Mouse (Mus musculus) ZHBTc4 (cell line): ENCODE measurements around the gene Wrap73.

Source experiments
- DNase-seq: peaks from one replicate; pipeline ENCODE4 v3.0.0-alpha.2; 2011; ENCODE audit warnings: low read depth, low spot score

Wrap73 gene

DNA sequence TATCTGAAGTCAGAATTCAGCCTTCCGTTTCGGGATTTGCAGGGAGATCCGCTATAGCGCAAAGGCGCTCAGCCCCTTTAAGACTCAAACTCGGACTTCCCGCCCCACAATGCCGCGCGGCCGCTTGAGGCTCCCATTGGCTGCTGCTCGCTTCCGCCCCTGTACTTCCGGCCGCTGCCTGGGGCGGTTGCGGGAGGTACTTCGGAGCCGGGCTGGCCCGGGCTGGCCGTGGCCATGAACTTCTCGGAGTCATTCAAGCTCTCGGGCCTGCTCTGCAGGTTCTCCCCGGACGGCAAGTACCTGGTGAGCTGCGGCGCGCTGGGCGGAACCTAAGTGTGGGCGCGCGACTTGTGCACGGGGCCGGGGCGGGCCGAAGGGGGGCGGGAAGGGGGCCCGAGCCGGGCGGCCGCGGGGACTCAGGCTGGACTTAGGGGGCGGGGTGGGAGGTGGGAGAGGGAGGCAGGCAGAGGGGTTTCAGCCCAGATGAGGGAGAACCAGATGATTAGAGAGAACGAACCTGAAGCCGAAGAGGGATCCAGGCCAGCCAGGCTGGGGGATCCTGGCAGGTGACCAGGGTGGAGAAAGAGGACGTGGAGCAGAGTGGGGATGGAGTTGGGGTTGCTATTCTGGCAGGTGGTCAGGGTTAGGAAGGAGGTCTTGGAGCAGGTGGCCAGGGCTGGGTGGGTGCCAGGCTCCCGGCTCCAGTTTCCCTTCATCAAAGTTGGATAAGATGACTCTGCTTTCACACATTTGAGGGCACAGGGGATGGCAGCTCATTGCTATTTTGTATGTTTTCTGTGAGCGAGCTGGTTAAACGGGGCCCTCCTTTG is at the start of gene Wrap73:
TSS of gene Wrap73 (plus strand) at position 162 of the 830 bp plus-strand sequence.
- DNase-seq = peak; percentile 96

DNA sequence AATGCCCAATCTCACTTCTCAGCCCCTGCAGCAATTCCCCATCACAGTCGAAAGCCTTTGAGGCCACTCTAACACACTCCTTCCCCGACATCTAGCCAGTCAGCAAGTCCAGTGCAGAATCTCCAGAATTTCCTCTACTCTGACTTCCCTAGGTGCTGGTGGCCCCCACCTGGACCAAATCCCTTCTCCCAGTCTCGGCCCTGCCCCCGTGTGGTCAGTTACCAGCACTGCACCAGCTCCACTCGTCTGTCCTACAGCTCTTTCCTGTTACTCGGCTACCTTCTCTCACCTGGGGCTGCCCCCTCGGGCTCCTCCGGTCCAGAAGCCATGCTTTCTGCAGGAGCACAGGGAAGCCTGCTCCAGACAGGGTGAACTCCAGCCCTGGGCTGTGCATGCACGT is 49.0 kb upstream of the Wrap73 start:
- peak; percentile 71 for DNase-seq

DNA sequence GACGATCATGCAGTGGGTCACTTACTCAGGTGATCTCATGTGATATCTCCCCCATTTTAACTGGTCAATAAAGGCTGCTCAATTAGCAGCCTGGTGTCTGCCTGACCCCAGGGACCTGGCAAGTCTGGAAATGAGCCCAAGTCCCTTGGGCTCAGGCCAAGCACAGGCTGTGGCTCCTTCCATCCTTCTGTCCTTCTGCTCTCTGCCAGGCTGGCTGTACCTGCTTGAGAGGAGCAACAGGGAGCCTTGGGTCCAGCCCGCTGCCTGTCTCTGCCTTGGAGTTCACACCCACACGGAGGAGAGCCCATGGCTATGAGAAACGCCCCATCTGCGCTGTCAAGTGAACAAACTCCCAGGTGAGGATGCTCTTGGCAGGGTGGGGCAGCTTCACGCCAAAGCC is 46.1 kb upstream of the Wrap73 start:
- DNase-seq = no peak

DNA sequence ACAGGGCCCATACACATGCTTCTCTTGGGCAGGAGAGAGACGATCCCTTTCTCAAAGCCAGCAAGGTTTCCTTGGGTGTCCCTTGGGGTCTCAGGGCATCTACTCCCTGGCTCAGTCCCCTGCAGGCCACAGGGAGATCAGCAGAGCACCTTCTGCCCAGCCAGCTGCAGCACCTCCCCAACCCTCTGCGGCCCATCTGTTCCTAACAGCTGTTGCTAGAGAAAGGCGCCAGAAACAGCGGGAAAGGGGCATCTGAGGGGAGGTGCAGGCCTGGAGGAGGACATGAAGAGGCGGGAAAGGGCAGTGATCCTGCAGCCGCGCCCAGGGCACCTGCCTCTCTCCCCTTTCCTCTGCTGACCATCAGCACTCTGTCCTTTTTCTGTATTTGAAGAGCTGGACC is 42.8 kb upstream of the Wrap73 start:
- DNase-seq = no peak

- DNase-seq = no peak
Observed at GRCm38 (mm10) chr4:154103386-154103785, 38.8 kb upstream of the Wrap73 start.

GRCm38 (mm10) chr4:154103912-154104311 is 38.3 kb upstream of the Wrap73 start:
- DNase-seq = no peak

DNA sequence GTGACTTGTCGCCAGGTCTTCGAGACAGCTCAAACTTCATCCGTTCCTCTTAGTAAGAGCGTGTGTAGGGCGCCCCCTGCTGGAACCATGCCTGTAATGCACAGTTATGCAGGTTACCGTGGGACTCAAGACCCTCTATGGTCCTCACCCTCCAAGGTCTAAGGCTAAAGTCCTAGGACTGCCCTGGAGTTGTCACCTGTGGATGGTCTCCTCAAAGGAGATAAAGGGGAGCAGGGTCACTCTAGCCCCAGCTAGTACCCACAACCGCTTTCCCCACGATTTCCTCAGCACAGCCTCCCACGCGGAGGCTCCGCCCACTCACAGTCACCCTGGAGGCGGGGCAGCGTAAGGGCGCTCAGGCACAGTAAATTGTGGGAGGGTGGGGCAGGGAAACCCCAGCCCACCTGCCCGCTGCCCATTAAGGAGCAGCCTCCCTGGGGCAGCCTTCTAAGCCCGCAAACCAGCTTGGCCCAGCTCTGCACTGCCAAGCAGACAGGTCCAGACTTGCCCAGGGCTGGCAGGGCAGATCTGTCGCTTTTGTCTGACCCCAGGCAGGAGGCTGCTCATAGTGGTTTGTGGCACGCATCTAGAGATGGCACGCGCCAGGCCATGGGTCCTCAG is 36.7 kb upstream of the Wrap73 start:
- peak; percentile 93 for DNase-seq

DNA sequence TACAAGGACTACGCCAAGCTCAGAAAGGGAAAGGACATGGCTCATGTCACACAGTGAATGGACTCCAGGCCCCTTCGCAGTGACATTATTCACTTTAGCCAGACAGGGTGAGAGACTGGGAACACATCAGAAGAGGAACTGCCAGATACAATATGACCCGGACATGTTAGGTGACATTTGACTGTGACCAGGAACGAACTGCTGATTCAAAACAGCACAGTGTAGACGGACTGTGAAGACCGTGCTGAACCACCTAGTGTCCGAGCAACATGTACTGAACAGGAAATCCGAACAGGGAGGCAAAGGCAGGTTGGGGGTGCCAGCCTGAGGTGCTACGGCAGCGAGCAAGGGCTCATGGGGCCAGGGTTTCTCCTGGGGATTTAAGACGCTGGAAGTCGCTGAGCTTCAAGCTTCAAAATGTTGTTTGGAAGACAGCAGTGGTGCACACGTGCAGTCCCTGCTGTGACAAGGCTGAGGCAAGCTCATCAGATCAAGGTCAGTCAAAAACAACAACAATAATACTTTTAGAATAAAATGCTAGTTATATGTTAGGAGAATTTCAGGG is 35.6 kb upstream of the Wrap73 start:
- DNase-seq = no peak

GRCm38 (mm10) chr4:154109216-154109849 is 32.8 kb upstream of the Wrap73 start:
- DNase-seq = no peak

- DNase-seq = no peak
Observed at GRCm38 (mm10) chr4:154109850-154110243, 32.3 kb upstream of the Wrap73 start.

GRCm38 (mm10) chr4:154116421-154116820 is 25.8 kb upstream of the Wrap73 start:
- peak; percentile 9 for DNase-seq

DNA sequence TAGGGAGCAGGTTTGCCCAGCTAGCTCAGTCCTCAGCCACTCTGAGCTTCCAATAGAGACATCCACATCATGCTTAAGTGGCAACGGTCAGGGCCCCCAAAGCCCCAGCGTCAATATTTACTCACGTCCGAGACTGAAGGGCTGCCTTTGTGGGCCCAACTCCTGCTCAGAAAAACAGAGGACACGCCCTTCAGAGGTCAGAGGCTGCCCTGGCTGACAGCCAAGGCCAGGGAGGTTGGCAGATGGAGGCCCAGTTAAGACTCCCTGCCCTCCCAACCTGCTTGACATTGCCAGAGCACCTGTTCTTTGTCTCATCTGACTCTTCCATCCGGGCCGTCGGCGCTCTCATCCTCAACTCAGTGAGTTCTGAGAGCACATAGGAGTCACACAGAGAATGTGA is 23.4 kb upstream of the Wrap73 start:
- peak; percentile 12 for DNase-seq

GRCm38 (mm10) chr4:154119208-154119607 is 23.0 kb upstream of the Wrap73 start:
- no peak for DNase-seq

DNA sequence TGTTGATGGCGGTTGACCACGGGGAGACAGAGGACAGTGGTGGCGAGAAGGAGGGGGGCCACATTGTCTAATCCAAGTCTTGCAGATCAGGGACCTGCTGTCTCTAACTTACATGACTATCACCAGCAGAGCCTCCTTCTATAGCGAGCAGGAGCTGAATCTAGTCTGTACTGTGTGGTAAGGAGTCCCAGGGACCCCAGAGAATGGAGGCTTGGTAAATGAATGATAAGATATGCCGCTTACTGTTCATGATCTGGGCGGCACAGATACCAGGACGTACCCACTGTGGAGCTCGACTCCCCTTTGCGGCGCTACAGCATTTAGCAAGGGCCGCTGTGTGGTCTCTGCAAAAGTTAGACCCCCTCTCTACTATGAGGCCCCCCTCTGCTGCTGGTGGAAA is 20.4 kb upstream of the Wrap73 start:
- no peak for DNase-seq

- no peak for DNase-seq
Observed at GRCm38 (mm10) chr4:154122374-154122773, 19.8 kb upstream of the Wrap73 start.

GRCm38 (mm10) chr4:154123553-154123952 is 18.6 kb upstream of the Wrap73 start:
- DNase-seq = no peak

GRCm38 (mm10) chr4:154125202-154125601 is 17.0 kb upstream of the Wrap73 start:
- no peak for DNase-seq

GRCm38 (mm10) chr4:154127273-154127672 is 14.9 kb upstream of the Wrap73 start:
- DNase-seq = no peak

DNA sequence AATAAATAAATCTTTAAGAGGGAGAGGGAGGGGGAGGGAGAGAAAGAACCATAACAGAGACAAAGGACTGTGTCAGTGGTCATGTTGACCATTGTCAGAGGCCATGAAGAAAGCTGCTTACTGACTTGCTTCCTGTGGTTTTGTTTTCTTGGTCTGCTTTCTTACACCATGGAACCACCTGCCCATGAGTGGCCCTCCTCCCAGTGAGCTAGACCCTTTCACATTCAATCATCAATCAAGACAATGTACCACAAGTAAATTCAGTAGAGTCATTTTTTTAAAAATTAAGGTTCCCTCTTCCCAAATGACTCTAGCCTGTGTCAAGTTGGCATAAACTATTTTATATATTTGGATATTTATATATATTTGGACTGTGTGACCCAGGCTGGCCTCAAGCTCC is 12.2 kb upstream of the Wrap73 start:
- DNase-seq = no peak

DNA sequence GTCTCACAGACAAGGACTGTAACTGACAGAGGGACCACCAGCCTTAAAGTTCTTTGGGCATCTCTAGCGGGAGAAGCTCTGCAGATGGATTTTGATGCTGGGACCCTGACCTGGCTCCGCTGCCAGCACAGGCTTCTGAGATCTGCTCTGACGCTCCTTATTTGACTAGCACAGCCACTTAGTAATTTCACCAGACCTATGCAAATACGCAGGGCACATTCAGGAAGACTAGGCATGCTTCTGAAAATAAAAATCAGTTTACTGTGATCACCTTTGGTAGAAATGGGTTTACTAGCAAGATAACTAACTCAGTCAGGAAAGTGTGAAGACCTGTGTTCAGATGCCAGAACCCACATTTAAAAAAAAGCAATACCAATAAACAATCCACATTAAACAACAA is 10.3 kb upstream of the Wrap73 start:
- DNase-seq = no peak

GRCm38 (mm10) chr4:154134803-154135202 is 7.4 kb upstream of the Wrap73 start:
- no peak for DNase-seq

DNA sequence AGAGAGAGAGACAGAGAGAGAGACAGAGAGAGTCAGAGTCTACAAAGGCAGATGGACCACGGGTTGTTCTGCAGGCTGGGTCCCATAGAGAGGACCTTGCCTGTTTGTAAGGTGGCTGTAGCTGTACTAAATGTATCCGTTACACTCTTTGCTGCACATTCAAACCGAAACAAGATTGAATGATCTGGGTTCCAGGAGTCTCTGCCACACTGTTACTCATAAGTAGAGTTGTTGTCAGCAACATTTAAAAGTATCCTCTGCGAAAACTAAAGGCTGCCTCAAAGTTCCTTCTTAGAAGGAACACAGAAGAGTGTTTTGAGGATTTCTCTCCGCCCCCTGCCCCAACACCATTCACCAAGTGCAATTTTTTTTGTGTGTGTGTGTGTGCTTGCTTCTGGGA is 5.0 kb upstream of the Wrap73 start:
- DNase-seq = no peak
